Mouse (Mus musculus) gastrocnemius, adult 8-10 months (tissue): Measurements from ENCODE around the gene Mllt6. TPM values are rescaled to one million over a fixed set of nuclear protein-coding genes. Genes with fewer than 3 reads are reported as not detected.
"Not testable (repeated sequence)": the region's sequence is repeated elsewhere in the genome, so short reads cannot be mapped to it uniquely, and the experiment has no call there.

Experiments used
- DNase-seq, 2 experiments: peaks; one replicate each; pipeline ENCODE4 v3.0.0; 2022; ENCODE audit warnings: low spot score in 2 of 2
- total RNA-seq, 4 experiments: library from RNA; stranded (reverse); gene quantifications; 2 replicates each; pipeline ENCODE4 v1.2.4; 2022

The Mllt6 gene
- total RNA-seq, 4 experiments from 2014 or later = 45.5 to 63.7 (median 51.7) TPM

GRCm38 (mm10) chr11:97694921-97695711 lies 31.9 kb downstream of the Mllt6 start:
- DNase-seq = no peak

- DNase-seq = no peak
These were observed 32.6 kb downstream of the Mllt6 start for GRCm38 (mm10) chr11:97695712-97696401.

GRCm38 (mm10) chr11:97696669-97697068 lies 33.5 kb downstream of the Mllt6 start:
- no peak for DNase-seq

GRCm38 (mm10) chr11:97697199-97697890 lies 34.1 kb downstream of the Mllt6 start:
- no peak for DNase-seq

GRCm38 (mm10) chr11:97697891-97698529 lies 34.8 kb downstream of the Mllt6 start:
- no peak for DNase-seq

- DNase-seq = peak; percentile 48 to 58
These were observed 35.8 kb downstream of the Mllt6 start for GRCm38 (mm10) chr11:97698741-97699611.

- peak; percentile 72 to 73 for DNase-seq
These were observed 36.4 kb downstream of the Mllt6 start for GRCm38 (mm10) chr11:97699626-97700002.

- peak; percentile 60 to 76 for DNase-seq
These were observed 37.0 kb downstream of the Mllt6 start, which contains the start of gene Pcgf2 for GRCm38 (mm10) chr11:97700003-97700745. Gene Pcgf2, minus strand, starts transcription at chr11:97700497.

- DNase-seq = no peak
These were observed 37.7 kb downstream of the Mllt6 start for GRCm38 (mm10) chr11:97700746-97701580.

GRCm38 (mm10) chr11:97701581-97702392 lies 38.6 kb downstream of the Mllt6 start:
- no peak for DNase-seq

GRCm38 (mm10) chr11:97702393-97702745 lies 39.2 kb downstream of the Mllt6 start:
- peak; percentile 81 to 83 for DNase-seq

- peak; percentile 98 to 100 for DNase-seq
These were observed 40.0 kb downstream of the Mllt6 start, which contains the start of gene Psmb3 for GRCm38 (mm10) chr11:97703039-97703826. Gene Psmb3, plus strand, starts transcription at chr11:97703399.

- not testable (repeated sequence) for DNase-seq
These were observed 46.9 kb downstream of the Mllt6 start for GRCm38 (mm10) chr11:97710067-97710466.

GRCm38 (mm10) chr11:97711200-97711900 lies 48.1 kb downstream of the Mllt6 start:
- DNase-seq = no peak

GRCm38 (mm10) chr11:97712286-97712685 lies 49.1 kb downstream of the Mllt6 start:
- peak; percentile 53 for DNase-seq

- peak; percentile 63 to 74 for DNase-seq
These were observed 50.7 kb downstream of the Mllt6 start for GRCm38 (mm10) chr11:97713896-97714295.

GRCm38 (mm10) chr11:97714356-97714755 lies 51.1 kb downstream of the Mllt6 start:
- no peak for DNase-seq
